In the genomic region with DNA sequence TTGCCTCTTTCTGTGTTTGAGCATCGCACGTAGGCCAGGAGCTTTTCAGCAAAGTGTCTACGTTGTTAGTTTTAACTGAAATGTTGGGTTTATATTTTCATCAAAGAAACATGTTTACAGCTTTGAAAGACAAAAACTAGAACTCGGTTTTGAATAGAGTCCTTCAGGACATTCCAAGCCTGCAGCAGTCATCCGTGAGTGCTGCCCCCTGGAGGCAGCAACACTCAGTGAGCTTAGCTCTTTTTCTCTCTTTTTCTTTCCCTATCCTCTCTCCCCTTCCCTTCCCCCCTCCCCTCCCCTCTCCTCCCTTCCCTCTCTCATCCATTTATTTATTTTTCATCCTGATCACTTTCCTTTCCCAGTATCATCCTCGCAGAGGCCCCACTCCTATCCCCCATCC, we compare ENCODE assay signal across 10 mouse cellular contexts. TPM values are rescaled to one million over a fixed set of nuclear protein-coding genes. Genes with fewer than 3 reads are reported as not detected.
DNase-seq lines count a peak whose midpoint lies in the region; TF ChIP-seq lines count a peak whose summit lies in the region.
"Had no signal": no experiment of that assay in that cellular context is flagged by ENCODE, and none has a peak within 500 bp of the region (broad histone marks: within the 10 kb centered on the region; RNA-seq: fewer than 3 reads in every experiment).

No protein-coding gene starts in this region.

- no peaks in the 10 kb centered on the region for H3K27me3 ChIP-seq in heart, embryonic 10.5 days (ENCODE audit: insufficient read depth, poor library complexity, severe bottlenecking)
- H3K27me3 ChIP-seq: megakaryocyte, embryonic 14.5 days had no signal

- WGBS in heart, embryonic 10.5 days = 49% methylated on average over 6 of the region's 6 CpGs

- TF ChIP-seq POLR2A in brain, embryonic 14.5 days (IDR thresholded peaks at IDR 0.05; ENCODE audit: borderline replicate concordance, extremely low read depth, insufficient read depth, insufficient read length, poor library complexity, severe bottlenecking) = no peak

- no peaks in the 10 kb centered on the region for H3K36me3 ChIP-seq in heart, embryonic 10.5 days

- peak; percentile 54; the same call in 1 of the 2 replicates for TF ChIP-seq CTCF in brain, embryonic 14.5 days (IDR thresholded peaks at IDR 0.05; ENCODE audit: borderline replicate concordance, extremely low read depth, insufficient read depth, insufficient read length)

- H3K4me3 ChIP-seq in heart, embryonic 10.5 days = no peak overlapping the region
- H3K4me3 ChIP-seq: megakaryocyte, embryonic 14.5 days had no signal

- DNase-seq in heart, adult 11 months = peak; percentile 66
- DNase-seq in heart, embryonic 10.5 days (ENCODE audit: low spot score) = no peak
- peak; percentile 11 for DNase-seq in right cerebral cortex, postnatal 14 days
- no peak for DNase-seq in right cerebral cortex, adult 18-20 months
- peak; percentile 26 for DNase-seq in brain, embryonic 14.5 days (ENCODE audit: low read depth)
- peak; percentile 37 for DNase-seq in retina, postnatal 1 day
- DNase-seq in spleen, postnatal 14 days (ENCODE audit: low spot score in 2 of 2) = no peak
- no peak for DNase-seq in layer of hippocampus, adult 9-11 months

- no peaks in the 10 kb centered on the region for H3K4me1 ChIP-seq in heart, embryonic 10.5 days
- H3K4me1 ChIP-seq: megakaryocyte, embryonic 14.5 days had no signal

- no peaks in the 10 kb centered on the region for H3K9me3 ChIP-seq in heart, embryonic 10.5 days

- H3K27ac ChIP-seq in heart, embryonic 10.5 days = no peak overlapping the region

RNA-seq across cellular contexts. Expression of a gene that starts 19.5 kb away (rescaled TPM):
- 0.30 TPM in 2 replicates for polyA plus RNA-seq in heart, embryonic 10.5 days (2016; fragmentation: Nextera tagmentation; extraction: Ambion mirVana)
- 0.11 and 0.18 TPM in 2 replicates for polyA plus RNA-seq in brain, embryonic 14.5 days (2012; rRNA removed)
- polyA plus RNA-seq: large intestine, adult 2 months had no signal

Comparison
In these comparisons a context has a peak if more than half of its experiments do, and no peak if none do; other contexts are left out.
1. DNase-seq: peak in heart, adult 11 months (single experiment), right cerebral cortex, postnatal 14 days (single experiment), brain, embryonic 14.5 days (single experiment) and retina, postnatal 1 day (single experiment); none in heart, embryonic 10.5 days (single experiment), right cerebral cortex, adult 18-20 months (single experiment), spleen, postnatal 14 days (0 of 2) and layer of hippocampus, adult 9-11 months (single experiment).